Comparison of ENCODE assay signal across 8 mouse cellular contexts in genomic region chr17:88494121-88494771, GRCm38 (mm10). TPM values are rescaled to one million over a fixed set of nuclear protein-coding genes. Genes with fewer than 3 reads are reported as not detected.
DNase-seq lines count a peak whose midpoint lies in the region.

No protein-coding gene starts in this region.

- DNase-seq in Muller cell, postnatal 12 days (ENCODE audit: inconsistent ontology term): peak; percentile 77
- peak; percentile 78 for DNase-seq in cerebellum, adult 9-10 months
- peak; percentile 38 to 57 for DNase-seq in frontal cortex, adult 2 months (ENCODE audit: extremely low spot score in 1 of 2, low spot score in 1 of 2)
- peak; percentile 16 to 45 for DNase-seq in left cerebral cortex, adult 8-10 months (ENCODE audit: low spot score in 2 of 2)
- DNase-seq in retina, embryonic 14.5 days (ENCODE audit: low spot score): peak; percentile 80
- no peak for DNase-seq in spleen, adult 18-20 months
- no peak for DNase-seq in kidney, adult 11 months
- no peak for DNase-seq in adrenal gland, postnatal 10 days

RNA-seq across cellular contexts. Expression of gene Ppp1r21, which starts 35.7 kb away (rescaled TPM):
- polyA plus RNA-seq in frontal cortex, adult 2 months (2012; rRNA removed): 79.6 and 82.5 TPM in 2 replicates
- 10 to 100 TPM; 78.4 to 85.9 (median 82.3) TPM for total RNA-seq in left cerebral cortex, adult 8-10 months (2022)
- total RNA-seq in adrenal gland, postnatal 10 days (2021): 10 to 100 TPM; 30.9 to 31.1 TPM

RNA-seq across cellular contexts. Expression of gene Foxn2, which starts 53.7 kb away (rescaled TPM):
- 7.9 and 9.2 TPM in 2 replicates for polyA plus RNA-seq in frontal cortex, adult 2 months (2012; rRNA removed)
- total RNA-seq in left cerebral cortex, adult 8-10 months (2022): 10 to 100 TPM; 16.3 to 18.8 (median 17.6) TPM
- total RNA-seq in adrenal gland, postnatal 10 days (2021): 10 to 100 TPM; 21.8 to 27.0 TPM

Comparison
In these comparisons a context has a peak if more than half of its experiments do, and no peak if none do; other contexts are left out.
1. DNase-seq: peak in Muller cell, postnatal 12 days (single experiment), cerebellum, adult 9-10 months (single experiment), frontal cortex, adult 2 months (2 of 2), left cerebral cortex, adult 8-10 months (2 of 2) and retina, embryonic 14.5 days (single experiment); none in spleen, adult 18-20 months (0 of 2), kidney, adult 11 months (single experiment) and adrenal gland, postnatal 10 days (single experiment).